Mouse (Mus musculus) C2C12 (cell line): ENCODE measurements around the gene Bola1. TPM values are rescaled to one million over a fixed set of nuclear protein-coding genes. Genes with fewer than 3 reads are reported as not detected.
A peak's percentile ranks its signal among the peaks of the same experiment; 100 is the strongest.

Experiments
- H3K27me3 ChIP-seq: one replicate; pipeline ENCODE4 v1.6.1; 2011; ENCODE audit not compliant: control insufficient read depth, insufficient read depth, insufficient read length
- H3K36me3 ChIP-seq: one replicate; pipeline ENCODE4 v1.6.1; 2011; ENCODE audit not compliant: control insufficient read depth, insufficient read depth
- H3K4me3 ChIP-seq: one replicate; pipeline ENCODE4 v1.5.1; 2011; ENCODE audit warnings: mild to moderate bottlenecking, control low read depth; ENCODE audit not compliant: poor library complexity, insufficient read depth, severe bottlenecking
- H3K79me2 ChIP-seq: one replicate; pipeline ENCODE4 v1.6.1; 2011; ENCODE audit not compliant: control insufficient read depth, insufficient read depth
- H3K79me3 ChIP-seq: one replicate; pipeline ENCODE4 v1.6.1; 2011; ENCODE audit warnings: low read depth, control low read depth
- H3ac ChIP-seq: one replicate; pipeline ENCODE3; 2011; ENCODE audit warnings: low read depth; ENCODE audit not compliant: control insufficient read depth, insufficient read length
- CEBPB ChIP-seq: IDR thresholded peaks from one replicate; pipeline ENCODE4 v1.6.1; 2011; ENCODE audit warnings: low read depth, mild to moderate bottlenecking, control low read depth, moderate library complexity
- CTCF ChIP-seq: IDR thresholded peaks from one replicate; pipeline ENCODE4 v1.5.1; 2011; ENCODE audit not compliant: control insufficient read depth, insufficient read depth, insufficient read length
- FOSL1 ChIP-seq: IDR thresholded peaks from one replicate; pipeline ENCODE4 v1.8.0; 2011; ENCODE audit warnings: mild to moderate bottlenecking, low read length; ENCODE audit not compliant: poor library complexity, insufficient read depth, severe bottlenecking
- MAX ChIP-seq: IDR thresholded peaks from one replicate; pipeline ENCODE4 v1.6.1; 2011; ENCODE audit warnings: mild to moderate bottlenecking, control low read depth
- MYOD1 ChIP-seq: IDR thresholded peaks from one replicate; pipeline ENCODE4 v1.6.1; 2011; ENCODE audit warnings: low read depth; ENCODE audit not compliant: control insufficient read depth, insufficient read length
- MYOG ChIP-seq: IDR thresholded peaks from one replicate; pipeline ENCODE4 v1.6.1; 2011; ENCODE audit not compliant: control insufficient read depth, insufficient read length; ENCODE audit errors: extremely low read depth
- USF1 ChIP-seq: IDR thresholded peaks from one replicate; pipeline ENCODE4 v1.6.1; 2011; ENCODE audit warnings: low read depth, mild to moderate bottlenecking, control low read depth, moderate library complexity
- polyA plus RNA-seq: library from polyadenylated mRNA; unstranded; fragments of >200 nt; fragmentation: generic; extraction: Trizol; gene quantifications from one replicate; pipeline ENCODE4 v1.2.1, GENCODE M21; 2012; ENCODE audit warnings: missing spikeins

The Bola1 gene
- polyA plus RNA-seq, 1 experiment = 76.1 TPM

GRCm38 (mm10) chr3:96172197-96173178, 47.0 kb downstream of the Bola1 start, which contains the start of gene Sf3b4:
TSS of gene Sf3b4 (plus strand) at chr3:96172332.
- Histone ChIP-seq H3K36me3 (peaks cover 42% of the 10 kb centered on the region), H3K79me2 (peaks cover 66% of the 10 kb centered on the region), H3K4me3 (peak within 1 kb of the TSS; percentile 94), H3ac (peak within 1 kb of the TSS; percentile 98), H3K79me3 (peaks cover 30% of the 10 kb centered on the region), H3K27me3 (no peaks in the 10 kb centered on the region)
- no peak for TF ChIP-seq FOSL1
- TF ChIP-seq MAX = no peak
- no peak for TF ChIP-seq CTCF
- TF ChIP-seq MYOD1 = no peak
- TF ChIP-seq CEBPB = no peak
- no peak for TF ChIP-seq MYOG
- TF ChIP-seq USF1 = no peak

- peaks cover 30% of the 10 kb centered on the region for H3K79me3 ChIP-seq
- H3K4me3 ChIP-seq = peak overlapping the region; percentile 94
- peak overlapping the region; percentile 79 for H3ac ChIP-seq
- TF ChIP-seq FOSL1 (no peak), MAX (no peak), MYOG (no peak), USF1 (no peak), CEBPB (no peak), MYOD1 (no peak), CTCF (no peak)
- H3K36me3 ChIP-seq = peaks cover 37% of the 10 kb centered on the region
- no peaks in the 10 kb centered on the region for H3K27me3 ChIP-seq
- peaks cover 66% of the 10 kb centered on the region for H3K79me2 ChIP-seq
Measured at GRCm38 (mm10) chr3:96171583-96172196, 47.8 kb downstream of the Bola1 start.

GRCm38 (mm10) chr3:96170976-96171545, 48.4 kb downstream of the Bola1 start:
- H3K79me2 ChIP-seq = peaks cover 60% of the 10 kb centered on the region
- peak overlapping the region; percentile 94 for H3K4me3 ChIP-seq
- no peak for TF ChIP-seq FOSL1
- no peak for TF ChIP-seq CTCF
- TF ChIP-seq CEBPB = no peak
- TF ChIP-seq MYOD1 = no peak
- no peak for TF ChIP-seq USF1
- TF ChIP-seq MAX = no peak
- no peak for TF ChIP-seq MYOG
- H3K36me3 ChIP-seq = peaks cover 31% of the 10 kb centered on the region
- H3ac ChIP-seq = peak overlapping the region; percentile 20
- peaks cover 28% of the 10 kb centered on the region for H3K79me3 ChIP-seq
- no peaks in the 10 kb centered on the region for H3K27me3 ChIP-seq

GRCm38 (mm10) chr3:96170276-96170675, 49.2 kb downstream of the Bola1 start:
- TF ChIP-seq MYOD1 (no peak), USF1 (no peak), CEBPB (no peak), CTCF (no peak), FOSL1 (no peak), MYOG (no peak), MAX (no peak)
- Histone ChIP-seq H3K4me3 (no peak overlapping the region), H3K79me2 (peaks cover 52% of the 10 kb centered on the region), H3K27me3 (no peaks in the 10 kb centered on the region), H3ac (no peak overlapping the region), H3K79me3 (peaks cover 26% of the 10 kb centered on the region), H3K36me3 (peaks cover 23% of the 10 kb centered on the region)

GRCm38 (mm10) chr3:96168466-96169158, 50.9 kb downstream of the Bola1 start:
- TF ChIP-seq MYOD1 = no peak
- TF ChIP-seq CEBPB = no peak
- TF ChIP-seq MYOG = no peak
- no peak for TF ChIP-seq USF1
- TF ChIP-seq MAX = no peak
- TF ChIP-seq CTCF = no peak
- Histone ChIP-seq H3ac (no peak overlapping the region), H3K4me3 (no peak overlapping the region), H3K36me3 (peaks cover 9% of the 10 kb centered on the region), H3K79me2 (peaks cover 36% of the 10 kb centered on the region), H3K27me3 (no peaks in the 10 kb centered on the region), H3K79me3 (peaks cover 14% of the 10 kb centered on the region)
